Mouse (Mus musculus) kidney, adult 2 months (tissue): ENCODE measurements around the gene Dcaf10. TPM values are rescaled to one million over a fixed set of nuclear protein-coding genes. Genes with fewer than 3 reads are reported as not detected.

ENCODE experiments used
- DNase-seq: peaks from one replicate; pipeline ENCODE4 v3.0.0; 2021
- H3K27ac ChIP-seq: fragments of 200-500 bp; 2 replicates; pipeline ENCODE4 v1.5.1; 2012; ENCODE audit warnings: low read depth, low read length, control low read depth, inconsistent platforms; ENCODE audit not compliant: insufficient read depth
- H3K27me3 ChIP-seq: fragments of 200-500 bp; replicated peaks from 2 replicates; pipeline ENCODE4 v1.6.1; 2012; ENCODE audit warnings: mild to moderate bottlenecking, moderate library complexity, low read length, inconsistent platforms; ENCODE audit not compliant: control insufficient read depth, insufficient read depth
- H3K36me3 ChIP-seq: fragments of 200-500 bp; 2 replicates; pipeline ENCODE4 v1.6.1; 2012; ENCODE audit warnings: mild to moderate bottlenecking, moderate library complexity, low read length, inconsistent platforms; ENCODE audit not compliant: control insufficient read depth, insufficient read depth
- H3K4me1 ChIP-seq: fragments of 200-500 bp; 2 replicates; pipeline ENCODE4 v1.6.1; 2011; ENCODE audit warnings: low read length; ENCODE audit not compliant: control insufficient read depth, insufficient read depth
- H3K4me3 ChIP-seq: fragments of 200-500 bp; 2 replicates; pipeline ENCODE4 v1.5.1; 2011; ENCODE audit warnings: mild to moderate bottlenecking, low read depth, low read length, control low read depth; ENCODE audit not compliant: insufficient read depth
- CTCF ChIP-seq: fragments of 200-500 bp; conservative IDR thresholded peaks from 2 replicates; pipeline ENCODE4 v1.5.1; 2011; ENCODE audit warnings: low read depth, mild to moderate bottlenecking, control low read depth, low read length, moderate library complexity, mixed read lengths; ENCODE audit not compliant: insufficient read depth, insufficient read length
- POLR2A ChIP-seq: fragments of 200-500 bp; IDR thresholded peaks from one replicate; pipeline ENCODE4 v1.6.1; 2011; ENCODE audit warnings: low read depth, low read length, control low read depth
- WGBS: fragments of 180-500 bp; shearing (Covaris S2); methylation state at CpG from one replicate; pipeline ENCODE4 v1.1.7; 2018; 5-methylcytosine and 5-hydroxymethylcytosine counted together
- polyA plus RNA-seq: library from polyadenylated mRNA; depleted of rRNA; stranded (reverse); fragments of >200 nt; gene quantifications from 2 replicates; pipeline ENCODE4 v1.2.3, GENCODE M21; 2012

The Dcaf10 gene
- polyA plus RNA-seq, 1 experiment: 8.5 TPM

GRCm38 (mm10) chr4:45407001-45407702 is 65.3 kb downstream of the Dcaf10 start:
- H3K27ac ChIP-seq: peak overlapping the region; percentile 92
- DNase-seq: no peak
- peaks cover 4% of the 10 kb centered on the region; the same call in 1 of the 2 replicates for H3K36me3 ChIP-seq
- H3K4me3 ChIP-seq: peak overlapping the region; percentile 16; the same call in 1 of the 2 replicates
- H3K27me3 ChIP-seq: no peaks in the 10 kb centered on the region
- peaks cover 20% of the 10 kb centered on the region for H3K4me1 ChIP-seq
- 22% methylated on average over 5 of the region's 5 CpGs for WGBS
- no peak for TF ChIP-seq POLR2A
- no peak for TF ChIP-seq CTCF

DNA sequence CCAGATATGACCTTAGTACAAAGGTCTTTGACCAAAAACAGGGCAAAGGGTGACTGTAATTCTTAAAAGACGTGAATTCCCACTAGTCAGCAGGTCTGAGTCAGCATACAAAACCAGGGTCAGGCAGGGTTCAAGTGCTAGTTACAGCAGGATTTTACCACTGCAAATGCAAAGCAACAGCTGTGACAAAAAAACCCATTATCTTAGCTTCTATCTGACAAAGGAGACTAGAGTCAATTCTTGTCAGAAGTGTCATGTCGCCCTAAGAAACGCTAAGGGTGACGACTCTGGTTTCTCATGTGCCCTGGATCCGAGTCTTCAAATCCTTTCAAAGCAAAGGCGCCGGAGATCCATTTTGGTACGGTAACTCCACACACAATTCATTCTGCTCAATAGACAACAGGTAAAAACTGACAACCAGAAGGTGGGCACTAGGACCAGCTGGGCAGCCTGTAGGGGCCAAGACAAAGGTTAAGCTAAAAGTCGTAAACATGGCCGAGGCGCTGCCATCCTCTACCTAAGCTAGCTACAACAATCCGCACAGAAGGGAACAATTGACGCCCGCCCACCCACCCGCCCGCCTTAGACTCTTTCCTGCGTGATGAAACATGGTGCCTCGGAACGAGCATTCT is 65.9 kb downstream of the Dcaf10 start:
- H3K27me3 ChIP-seq: no peaks in the 10 kb centered on the region
- H3K4me3 ChIP-seq: peak overlapping the region; percentile 89
- TF ChIP-seq CTCF (no peak), POLR2A (no peak)
- H3K4me1 ChIP-seq: peaks cover 20% of the 10 kb centered on the region
- peaks cover 4% of the 10 kb centered on the region; the same call in 1 of the 2 replicates for H3K36me3 ChIP-seq
- DNase-seq: peak; percentile 91
- peak overlapping the region; percentile 93 for H3K27ac ChIP-seq
- WGBS: under 1% methylated on average over 19 of the region's 19 CpGs

- peaks cover 3% of the 10 kb centered on the region; the same call in 1 of the 2 replicates for H3K36me3 ChIP-seq
- peak within 1 kb of the TSS; percentile 94 for H3K27ac ChIP-seq
- H3K4me1 ChIP-seq: peaks cover 24% of the 10 kb centered on the region
- H3K27me3 ChIP-seq: no peaks in the 10 kb centered on the region
- WGBS: under 1% methylated on average over 66 of the region's 67 CpGs
- H3K4me3 ChIP-seq: peak within 1 kb of the TSS; percentile 89
- peak; percentile 95 for DNase-seq
- TF ChIP-seq POLR2A (peak; percentile 46), CTCF (no peak)
Observed at GRCm38 (mm10) chr4:45408427-45409132, 66.7 kb downstream of the Dcaf10 start, which contains the start of gene Slc25a51. Slc25a51 (minus strand) TSS chr4:45408766.

DNA sequence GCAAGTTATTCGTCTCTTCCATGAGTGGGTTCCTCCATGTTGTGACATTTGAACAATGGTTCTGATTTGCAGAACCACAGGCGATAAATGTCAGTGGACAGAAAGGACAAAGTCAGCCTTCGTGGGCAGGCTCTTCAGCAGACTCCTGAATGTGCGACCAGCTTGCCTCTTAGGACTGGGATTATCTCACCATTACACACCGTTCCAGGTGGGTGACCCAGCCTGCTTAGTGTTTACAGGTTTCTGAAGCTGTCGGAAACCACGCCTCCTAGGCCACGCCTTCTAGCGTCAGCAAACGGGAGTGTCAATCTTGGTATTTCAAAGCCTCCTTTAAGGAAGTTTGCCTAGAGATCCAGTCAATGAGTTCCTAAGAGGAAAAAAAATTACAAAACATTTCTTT is 67.4 kb downstream of the Dcaf10 start:
- H3K4me3 ChIP-seq: peak overlapping the region; percentile 89
- peak; percentile 95 for DNase-seq

GRCm38 (mm10) chr4:45411181-45411790 is 69.4 kb downstream of the Dcaf10 start:
- no peak overlapping the region for H3K27ac ChIP-seq
- 82% methylated on average over 8 of the region's 8 CpGs for WGBS

More for the DNA sequence above, 67.4 kb downstream of the Dcaf10 start:
- H3K27me3 ChIP-seq: no peaks in the 10 kb centered on the region
- peak overlapping the region; percentile 94 for H3K27ac ChIP-seq
- peaks cover 23% of the 10 kb centered on the region for H3K4me1 ChIP-seq
- no peak for TF ChIP-seq CTCF
- no peak for TF ChIP-seq POLR2A
- under 1% methylated on average over 10 of the region's 10 CpGs for WGBS
- H3K36me3 ChIP-seq: no peaks in the 10 kb centered on the region

GRCm38 (mm10) chr4:45412433-45413192 is 70.7 kb downstream of the Dcaf10 start:
- H3K4me1 ChIP-seq: peaks cover 8% of the 10 kb centered on the region; the same call in 1 of the 2 replicates
- DNase-seq: no peak
- WGBS: 80% methylated on average over 16 of the region's 16 CpGs
- no peak overlapping the region for H3K27ac ChIP-seq
- no peaks in the 10 kb centered on the region for H3K27me3 ChIP-seq
- no peak for TF ChIP-seq POLR2A
- TF ChIP-seq CTCF: no peak
- H3K36me3 ChIP-seq: no peaks in the 10 kb centered on the region
- no peak overlapping the region for H3K4me3 ChIP-seq

More at GRCm38 (mm10) chr4:45411181-45411790, 69.4 kb downstream of the Dcaf10 start:
- no peak overlapping the region for H3K4me3 ChIP-seq
- no peaks in the 10 kb centered on the region for H3K27me3 ChIP-seq
- no peak for DNase-seq
- no peaks in the 10 kb centered on the region for H3K36me3 ChIP-seq
- peaks cover 12% of the 10 kb centered on the region for H3K4me1 ChIP-seq
- no peak for TF ChIP-seq POLR2A
- TF ChIP-seq CTCF: no peak
